20 mouse cellular contexts compared by ENCODE assay signal in genomic region chr11:88636319-88636718, GRCm38 (mm10).
DNase-seq lines count a peak whose midpoint lies in the region; ATAC-seq and TF ChIP-seq lines count a peak whose summit lies in the region.
"Had no signal": no experiment of that assay in that cellular context is flagged by ENCODE, and none has a peak within 500 bp of the region (broad histone marks: within the 10 kb centered on the region; RNA-seq: fewer than 3 reads in every experiment).

No protein-coding gene starts in this region.

- no peak for TF ChIP-seq CTCF in hindbrain, postnatal 0 days (IDR thresholded peaks at IDR 0.05; ENCODE audit: low read depth)
- TF ChIP-seq CTCF in heart, adult 2 months (IDR thresholded peaks at IDR 0.05) = no peak

- no peak overlapping the region for H3K4me3 ChIP-seq in hindbrain, embryonic 12.5 days
- no peak overlapping the region for H3K4me3 ChIP-seq in hindbrain, postnatal 0 days (ENCODE audit: low read length)
- no peak overlapping the region for H3K4me3 ChIP-seq in midbrain, embryonic 10.5 days
- no peak overlapping the region for H3K4me3 ChIP-seq in midbrain, embryonic 15.5 days
- H3K4me3 ChIP-seq in midbrain, embryonic 13.5 days (replicated peaks) = no peak overlapping the region
- H3K4me3 ChIP-seq in midbrain, embryonic 16.5 days (ENCODE audit: low read depth, low read length) = no peak overlapping the region
- no peak overlapping the region for H3K4me3 ChIP-seq in heart, adult 2 months
- H3K4me3 ChIP-seq: embryonic facial prominence, embryonic 13.5 days; forebrain, embryonic 15.5 days; heart, embryonic 10.5 days; hindbrain, embryonic 15.5 days had no signal

- no peak for TF ChIP-seq EP300 in heart, adult 2 months (IDR thresholded peaks at IDR 0.05; ENCODE audit: insufficient read depth, low read depth, low read length)

- H3K27ac ChIP-seq in hindbrain, embryonic 12.5 days = 0 out of 2 replicates have a peak overlapping the region, but pooled peaks have one; percentile 5
- H3K27ac ChIP-seq in hindbrain, postnatal 0 days = no peak overlapping the region
- H3K27ac ChIP-seq in midbrain, embryonic 10.5 days (replicated peaks) = 0 out of 2 replicates have a peak overlapping the region, but pooled peaks have one; percentile 17
- no peak overlapping the region for H3K27ac ChIP-seq in midbrain, embryonic 15.5 days
- 0 out of 2 replicates have a peak overlapping the region, but pooled peaks have one; percentile 10 for H3K27ac ChIP-seq in midbrain, embryonic 13.5 days
- peak overlapping the region; percentile 20; the same call in 1 of the 2 replicates for H3K27ac ChIP-seq in midbrain, embryonic 16.5 days (ENCODE audit: low read length)
- H3K27ac ChIP-seq in heart, adult 2 months = no peak overlapping the region
- H3K27ac ChIP-seq: embryonic facial prominence, embryonic 13.5 days; forebrain, embryonic 15.5 days; heart, embryonic 10.5 days; hindbrain, embryonic 15.5 days had no signal

- DNase-seq in hindbrain, postnatal 0 days (ENCODE audit: low spot score) = no peak
- no peak for DNase-seq in midbrain, embryonic 10.5 days (ENCODE audit: low spot score)
- no peak for DNase-seq in heart, adult 2 months
- DNase-seq: adrenal gland, adult 2 months; adrenal gland, postnatal 25 days; cerebellum, adult 9-11 months; cerebellum, postnatal 36 days; gastrocnemius, postnatal 36 days; heart, adult 11 months; heart, postnatal 10 days; heart, postnatal 4 days had no signal

- no peaks in the 10 kb centered on the region for H3K27me3 ChIP-seq in hindbrain, embryonic 12.5 days
- no peaks in the 10 kb centered on the region for H3K27me3 ChIP-seq in hindbrain, postnatal 0 days (ENCODE audit: insufficient read depth, low read length)
- H3K27me3 ChIP-seq in midbrain, embryonic 10.5 days (ENCODE audit: low read depth, poor library complexity, severe bottlenecking) = no peaks in the 10 kb centered on the region
- H3K27me3 ChIP-seq in midbrain, embryonic 15.5 days (replicated peaks) = no peaks in the 10 kb centered on the region
- no peaks in the 10 kb centered on the region for H3K27me3 ChIP-seq in midbrain, embryonic 13.5 days
- H3K27me3 ChIP-seq in midbrain, embryonic 16.5 days (ENCODE audit: control insufficient read depth, insufficient read depth, low read depth, low read length) = no peaks in the 10 kb centered on the region
- no peaks in the 10 kb centered on the region for H3K27me3 ChIP-seq in heart, adult 2 months (ENCODE audit: control insufficient read depth, insufficient read depth, low read length)
- H3K27me3 ChIP-seq: embryonic facial prominence, embryonic 13.5 days; forebrain, embryonic 15.5 days; hindbrain, embryonic 15.5 days had no signal

- H3K9ac ChIP-seq in hindbrain, embryonic 12.5 days = no peak overlapping the region
- no peak overlapping the region for H3K9ac ChIP-seq in hindbrain, postnatal 0 days (replicated peaks; ENCODE audit: low read length)
- no peak overlapping the region for H3K9ac ChIP-seq in midbrain, embryonic 15.5 days
- no peak overlapping the region for H3K9ac ChIP-seq in midbrain, embryonic 13.5 days (replicated peaks)
- no peak overlapping the region for H3K9ac ChIP-seq in midbrain, embryonic 16.5 days (ENCODE audit: low read depth, low read length)
- no peak overlapping the region for H3K9ac ChIP-seq in heart, adult 2 months (ENCODE audit: low read depth, low read length)
- H3K9ac ChIP-seq: embryonic facial prominence, embryonic 13.5 days; forebrain, embryonic 15.5 days; hindbrain, embryonic 15.5 days had no signal

- 88% methylated on average over 5 of the region's 5 CpGs for WGBS in hindbrain, embryonic 12.5 days
- 77% methylated on average over 5 of the region's 5 CpGs for WGBS in hindbrain, postnatal 0 days
- WGBS in midbrain, embryonic 10.5 days = 91% methylated on average over 5 of the region's 5 CpGs
- 89% methylated on average over 5 of the region's 5 CpGs for WGBS in midbrain, embryonic 15.5 days
- 92% methylated on average over 5 of the region's 5 CpGs for WGBS in midbrain, embryonic 13.5 days
- WGBS in midbrain, embryonic 16.5 days = 94% methylated on average over 5 of the region's 5 CpGs
- WGBS in heart, adult 2 months = 75% methylated on average over 5 of the region's 5 CpGs

- H3K79me2 ChIP-seq in heart, adult 2 months (replicated peaks; ENCODE audit: control insufficient read depth, insufficient read depth, low read length) = peaks cover 3% of the 10 kb centered on the region; the same call in 1 of the 2 replicates

- H3K4me2 ChIP-seq in hindbrain, embryonic 12.5 days (replicated peaks) = no peak overlapping the region
- no peak overlapping the region for H3K4me2 ChIP-seq in hindbrain, postnatal 0 days (ENCODE audit: low read depth, low read length)
- H3K4me2 ChIP-seq in midbrain, embryonic 15.5 days = no peak overlapping the region
- H3K4me2 ChIP-seq in midbrain, embryonic 13.5 days (replicated peaks) = no peak overlapping the region
- no peak overlapping the region for H3K4me2 ChIP-seq in midbrain, embryonic 16.5 days (ENCODE audit: low read length)
- H3K4me2 ChIP-seq: embryonic facial prominence, embryonic 13.5 days; forebrain, embryonic 15.5 days; hindbrain, embryonic 15.5 days had no signal

- TF ChIP-seq POLR2A in heart, adult 2 months (IDR thresholded peaks at IDR 0.05; ENCODE audit: insufficient read depth, low read depth, low read length) = no peak

- H3K9me3 ChIP-seq in hindbrain, embryonic 12.5 days (replicated peaks) = no peaks in the 10 kb centered on the region
- H3K9me3 ChIP-seq in hindbrain, postnatal 0 days (ENCODE audit: low read length) = no peaks in the 10 kb centered on the region
- H3K9me3 ChIP-seq in midbrain, embryonic 10.5 days (replicated peaks) = no peaks in the 10 kb centered on the region
- H3K9me3 ChIP-seq in midbrain, embryonic 15.5 days = no peaks in the 10 kb centered on the region
- H3K9me3 ChIP-seq in midbrain, embryonic 13.5 days = no peaks in the 10 kb centered on the region
- H3K9me3 ChIP-seq in midbrain, embryonic 16.5 days (replicated peaks; ENCODE audit: control insufficient read depth, low read length, poor library complexity, severe bottlenecking) = no peaks in the 10 kb centered on the region
- H3K9me3 ChIP-seq: embryonic facial prominence, embryonic 13.5 days; forebrain, embryonic 15.5 days; heart, embryonic 10.5 days; hindbrain, embryonic 15.5 days had no signal

- peaks cover 44% of the 10 kb centered on the region for H3K4me1 ChIP-seq in hindbrain, embryonic 12.5 days
- peaks cover 21% of the 10 kb centered on the region for H3K4me1 ChIP-seq in hindbrain, postnatal 0 days (ENCODE audit: insufficient read depth, low read length)
- peaks cover 65% of the 10 kb centered on the region for H3K4me1 ChIP-seq in midbrain, embryonic 10.5 days
- H3K4me1 ChIP-seq in midbrain, embryonic 15.5 days = peaks cover 30% of the 10 kb centered on the region
- peaks cover 59% of the 10 kb centered on the region for H3K4me1 ChIP-seq in midbrain, embryonic 13.5 days (replicated peaks)
- H3K4me1 ChIP-seq in midbrain, embryonic 16.5 days (ENCODE audit: control insufficient read depth, insufficient read depth, low read length) = peaks cover 20% of the 10 kb centered on the region
- peaks cover 17% of the 10 kb centered on the region for H3K4me1 ChIP-seq in heart, adult 2 months (ENCODE audit: control insufficient read depth, insufficient read depth, low read length)

- no peak for ATAC-seq in hindbrain, embryonic 12.5 days (ENCODE audit: low FRiP score)
- no peak for ATAC-seq in hindbrain, postnatal 0 days
- no peak for ATAC-seq in midbrain, embryonic 15.5 days (replicated peaks)
- ATAC-seq in midbrain, embryonic 13.5 days = no peak
- 0 out of 2 replicates have a peak, but pooled peaks have one; percentile 19 for ATAC-seq in midbrain, embryonic 16.5 days
- ATAC-seq: forebrain, embryonic 15.5 days; inflammation-experienced regulatory T-cells, adult 6 months had no signal

- intact Hi-C loops in heart, adult 2 months (cut with DNase I) = no loop called here

- H3K36me3 ChIP-seq in hindbrain, embryonic 12.5 days = peaks cover 9% of the 10 kb centered on the region; the same call in 1 of the 2 replicates
- no peaks in the 10 kb centered on the region for H3K36me3 ChIP-seq in hindbrain, postnatal 0 days (ENCODE audit: insufficient read depth, low read length)
- peaks cover 81% of the 10 kb centered on the region for H3K36me3 ChIP-seq in midbrain, embryonic 10.5 days
- no peaks in the 10 kb centered on the region for H3K36me3 ChIP-seq in midbrain, embryonic 15.5 days (replicated peaks)
- 0 out of 2 replicates have a peak, but pooled peaks cover 3% of the 10 kb centered on the region for H3K36me3 ChIP-seq in midbrain, embryonic 13.5 days
- no peaks in the 10 kb centered on the region for H3K36me3 ChIP-seq in midbrain, embryonic 16.5 days (ENCODE audit: control insufficient read depth, insufficient read depth, low read length)
- no peaks in the 10 kb centered on the region for H3K36me3 ChIP-seq in heart, adult 2 months (ENCODE audit: control insufficient read depth, insufficient read depth, low read length)
- H3K36me3 ChIP-seq: forebrain, embryonic 15.5 days; hindbrain, embryonic 15.5 days had no signal

Comparison
In these comparisons a context has a peak if more than half of its experiments do, and no peak if none do; other contexts are left out.
1. H3K27ac ChIP-seq: peak in hindbrain, embryonic 12.5 days (single experiment), midbrain, embryonic 10.5 days (single experiment), midbrain, embryonic 13.5 days (single experiment) and midbrain, embryonic 16.5 days (single experiment); none in hindbrain, postnatal 0 days (single experiment), midbrain, embryonic 15.5 days (single experiment) and heart, adult 2 months (single experiment).